Mouse (Mus musculus) megakaryocyte, adult 5-6 weeks (primary cell): ENCODE measurements around the gene Myh9. TPM values are rescaled to one million over a fixed set of nuclear protein-coding genes. Genes with fewer than 3 reads are reported as not detected.
"Not testable (repeated sequence)": the region's sequence is repeated elsewhere in the genome, so short reads cannot be mapped to it uniquely, and the experiment has no call there.

ENCODE experiments used
- ATAC-seq: 2 replicates; pipeline ENCODE4 v1.8.0; 2016; ENCODE audit warnings: mild to moderate bottlenecking, inconsistent platforms; ENCODE audit not compliant: poor library complexity, severe bottlenecking
- total RNA-seq, 2 experiments: library from RNA; stranded (forward) in 1 of 2; stranded (reverse) in 1 of 2; fragments of 153-499, 151-499 nt in 1 of 2; fragments of 221-1000, 200-1000 nt in 1 of 2; gene quantifications; 2 replicates each; pipeline versions ENCODE4 v1.2.3 to v1.2.4; 2015 to 2017

Myh9 gene
- total RNA-seq, 2 experiments from 2014 or later: 464 to 759 TPM

DNA sequence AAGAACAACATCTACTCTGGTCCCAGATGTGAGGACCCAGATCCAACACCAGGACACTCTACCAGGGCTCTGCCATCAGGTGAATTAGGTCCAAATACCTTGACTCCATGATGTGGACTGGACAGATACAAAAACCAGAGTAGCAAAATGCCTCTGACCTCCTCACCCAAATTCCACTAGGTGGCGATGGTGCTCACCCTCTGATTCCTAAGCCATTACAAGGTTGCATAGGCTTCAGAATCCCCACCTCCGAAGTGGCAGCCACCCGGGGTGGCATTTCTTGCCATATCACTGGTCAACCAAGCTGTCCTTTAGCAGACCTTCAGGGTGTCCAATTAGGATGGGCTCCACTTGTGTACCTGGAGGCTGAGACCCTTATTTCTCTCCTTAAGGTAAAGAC is 114.8 kb downstream of the Myh9 start:
- ATAC-seq: peak; percentile 70

DNA sequence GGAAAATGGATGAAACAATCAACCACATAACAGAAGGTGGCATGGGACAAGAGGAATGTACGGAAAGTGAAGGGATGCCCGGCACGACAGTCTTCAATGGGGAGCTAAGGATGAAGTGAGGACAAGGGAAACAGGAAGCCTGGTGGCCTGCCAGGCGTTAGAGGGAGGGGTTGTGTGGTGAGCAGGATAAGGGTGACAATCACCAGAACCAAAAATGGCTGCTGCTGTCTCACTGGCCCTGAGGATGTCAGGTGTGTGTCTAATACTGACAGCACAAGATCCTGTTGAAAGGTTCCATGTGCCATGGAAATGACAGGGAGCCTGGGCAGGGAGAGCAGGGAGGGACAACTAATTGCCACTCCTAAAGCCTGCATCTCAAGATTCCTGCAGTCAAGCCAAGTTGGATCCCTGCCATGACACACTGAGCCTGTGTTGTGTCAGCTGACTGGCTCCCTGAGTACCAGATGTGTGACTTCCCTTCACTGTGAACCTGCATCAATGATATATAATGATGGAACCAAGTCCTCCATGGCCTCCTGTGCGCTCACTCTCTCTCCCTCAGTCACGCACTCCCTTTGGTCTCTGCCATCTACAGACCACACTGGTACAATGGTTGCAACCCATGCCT is 116.5 kb downstream of the Myh9 start:
- ATAC-seq: not testable (repeated sequence)

DNA sequence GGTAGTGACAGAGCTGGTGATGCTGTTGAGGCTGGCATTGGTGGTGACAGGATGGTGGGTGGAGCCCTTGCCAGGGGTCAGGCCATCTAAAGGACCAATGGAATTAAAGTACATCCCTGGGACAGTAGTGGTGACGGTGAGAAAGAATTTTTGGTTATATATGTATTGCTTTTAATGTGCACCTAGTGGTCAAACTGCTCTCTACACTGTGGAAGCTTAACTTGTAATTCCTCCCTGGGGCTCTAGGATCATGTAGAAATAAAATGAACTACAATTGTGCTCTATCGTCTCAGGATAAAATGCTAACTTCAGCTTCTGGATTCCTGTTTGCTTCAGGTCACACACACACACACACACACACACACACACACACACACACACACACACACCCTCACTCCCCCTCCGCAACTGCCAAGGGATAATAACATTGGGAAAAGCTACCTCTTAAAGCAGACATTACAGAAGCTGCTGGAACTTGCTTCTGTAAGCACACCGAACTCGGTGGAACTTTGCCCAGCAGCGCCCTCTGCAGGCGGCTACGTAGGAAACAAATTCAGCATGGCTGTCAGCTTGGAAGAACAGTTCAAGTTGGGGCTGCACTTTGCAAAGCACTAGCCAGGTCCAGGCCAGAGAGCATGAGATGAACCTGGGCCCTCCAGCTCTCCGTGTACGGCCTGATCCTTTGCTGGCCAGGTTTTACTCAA is 117.6 kb downstream of the Myh9 start:
- ATAC-seq: 0 out of 2 replicates have a peak, but pooled peaks have one; percentile 40

DNA sequence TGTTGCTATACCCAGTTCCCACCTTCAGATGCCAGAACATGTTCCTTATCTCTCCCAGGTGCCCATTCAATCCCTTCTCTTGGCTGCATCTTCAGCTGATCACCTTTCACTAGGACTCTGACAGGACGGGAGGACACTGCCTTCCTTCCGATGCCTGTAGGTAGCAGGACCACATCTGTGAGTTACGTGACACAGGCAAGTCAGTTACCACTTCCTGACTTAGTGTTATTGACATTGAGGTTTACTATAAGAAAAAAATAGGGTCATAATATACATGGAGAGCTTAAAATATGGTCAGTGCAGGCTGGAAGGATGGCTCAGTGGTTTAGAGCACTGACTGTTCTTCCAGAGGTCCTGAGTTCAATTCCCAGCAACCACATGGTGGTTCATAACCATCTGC is 120.5 kb downstream of the Myh9 start:
- ATAC-seq: not testable (repeated sequence)

DNA sequence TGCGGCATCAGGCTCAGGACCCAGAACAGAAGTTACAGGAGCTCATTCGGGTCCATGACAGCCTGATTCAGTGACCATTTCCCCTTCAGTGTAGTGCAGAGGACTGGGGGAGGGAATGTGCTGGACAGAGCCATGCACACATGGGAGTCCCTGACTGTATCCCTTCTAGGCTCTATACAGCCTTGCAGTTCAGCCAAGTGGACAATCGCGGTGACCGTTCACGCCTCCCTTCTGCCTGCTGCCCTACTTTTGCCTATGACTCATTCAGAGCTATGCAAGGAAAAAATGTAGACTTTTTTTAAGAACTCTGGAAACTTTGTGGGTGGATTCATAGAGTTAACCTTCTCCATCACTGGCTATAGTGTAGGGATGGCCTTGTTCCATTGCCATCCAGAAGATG is 123.7 kb downstream of the Myh9 start:
- not testable (repeated sequence) for ATAC-seq

Other genes starting within 250 kb of the Myh9 start
- gene Apol10b, start 246.1 kb downstream of the Myh9 start, total RNA-seq (2015): 0.07 TPM in 1 of 2 replicates, not detected in the other
- gene Apol10b, start 246.1 kb downstream of the Myh9 start, total RNA-seq (2017): not detected in 2 replicates
- gene Gm36245, start 242.9 kb downstream of the Myh9 start, total RNA-seq (2015): not detected in 2 replicates
- gene Gm36245, start 242.9 kb downstream of the Myh9 start, total RNA-seq (2017): not detected in 2 replicates
- gene Apol11b, start 198.9 kb downstream of the Myh9 start, total RNA-seq (2015): not detected in 2 replicates
- 0.08 TPM in 1 of 2 replicates, not detected in the other for gene Apol11b, start 198.9 kb downstream of the Myh9 start, total RNA-seq (2017)
- 1.4 and 3.2 TPM in 2 replicates for gene Apol7e, start 143.3 kb downstream of the Myh9 start, total RNA-seq (2015)
- 0.66 and 1.6 TPM in 2 replicates for gene Apol7e, start 143.3 kb downstream of the Myh9 start, total RNA-seq (2017)
- not detected in 2 replicates for gene Apol9b, start 113.1 kb downstream of the Myh9 start, total RNA-seq (2015)
- not detected in 2 replicates for gene Apol9b, start 113.1 kb downstream of the Myh9 start, total RNA-seq (2017)
- 0.16 and 1.3 TPM in 2 replicates for gene Apol8, start 85.2 kb downstream of the Myh9 start, total RNA-seq (2015)
- 0.16 and 0.26 TPM in 2 replicates for gene Apol8, start 85.2 kb downstream of the Myh9 start, total RNA-seq (2017)
- gene Txn2, start 86.8 kb upstream of the Myh9 start, total RNA-seq (2015): 162 and 187 TPM in 2 replicates
- gene Txn2, start 86.8 kb upstream of the Myh9 start, total RNA-seq (2017): 23.2 and 39.4 TPM in 2 replicates
- 30.7 and 38.2 TPM in 2 replicates for gene Foxred2, start 114.5 kb upstream of the Myh9 start, total RNA-seq (2015)
- 30.2 and 31.5 TPM in 2 replicates for gene Foxred2, start 114.5 kb upstream of the Myh9 start, total RNA-seq (2017)
- gene Eif3d, start 128.6 kb upstream of the Myh9 start, total RNA-seq (2015): 106 and 126 TPM in 2 replicates
- 135 and 144 TPM in 2 replicates for gene Eif3d, start 128.6 kb upstream of the Myh9 start, total RNA-seq (2017)